Mouse (Mus musculus): ENCODE results near the gene AC153137.1. TPM values are rescaled to one million over a fixed set of nuclear protein-coding genes. Genes with fewer than 3 reads are reported as not detected.
"Not testable (repeated sequence)": the region's sequence is repeated elsewhere in the genome, so short reads cannot be mapped to it uniquely, and the experiment has no call there.

AC153137.1 gene
- polyA plus RNA-seq (2016; fragmentation: Nextera tagmentation; extraction: Ambion mirVana): not detected in 2 replicates

- not testable (repeated sequence) for H3K4me1 ChIP-seq; H3K36me3 ChIP-seq; H3K4me3 ChIP-seq; H3K27ac ChIP-seq; ATAC-seq; H3K4me2 ChIP-seq; H3K27me3 ChIP-seq (replicated peaks); H3K9ac ChIP-seq; H3K9me3 ChIP-seq (replicated peaks)
- 70% methylated on average over 6 of the region's 6 CpGs for WGBS (ENCODE audit: insufficient replicate concordance)
Observed at GRCm38 (mm10) chr1:30977868-30978267, at the start of gene AC153137.1. Gene AC153137.1 (minus strand): TSS chr1:30977968.

DNA sequence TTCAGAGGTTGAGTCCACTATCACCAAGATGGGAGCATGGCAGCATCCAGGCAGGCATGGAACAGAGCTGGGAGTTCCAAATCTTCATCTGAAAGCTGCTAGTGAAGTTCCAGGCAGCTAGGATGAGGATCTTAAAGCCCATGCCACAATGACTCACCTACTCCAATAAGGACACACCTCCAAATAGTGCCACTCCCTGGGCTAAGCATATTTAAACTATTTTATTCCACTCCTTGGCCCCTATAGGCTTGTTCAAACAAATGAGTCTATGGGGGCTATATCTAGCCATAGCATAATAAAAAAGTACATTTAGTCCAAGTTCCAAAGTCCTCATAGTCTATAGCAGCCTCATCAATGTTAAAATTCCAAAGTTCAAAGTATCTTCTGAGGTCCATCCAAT is 45.4 kb upstream of the AC153137.1 start:
- Histone ChIP-seq H3K36me3 (no peaks in the 10 kb centered on the region), H3K4me3 (no peak overlapping the region), H3K27me3 (replicated peaks) (no peaks in the 10 kb centered on the region), H3K9me3 (replicated peaks) (no peaks in the 10 kb centered on the region), H3K4me2 (no peak overlapping the region), H3K27ac (no peak overlapping the region), H3K9ac (no peak overlapping the region), H3K4me1 (no peaks in the 10 kb centered on the region)
- no peak for ATAC-seq

DNA sequence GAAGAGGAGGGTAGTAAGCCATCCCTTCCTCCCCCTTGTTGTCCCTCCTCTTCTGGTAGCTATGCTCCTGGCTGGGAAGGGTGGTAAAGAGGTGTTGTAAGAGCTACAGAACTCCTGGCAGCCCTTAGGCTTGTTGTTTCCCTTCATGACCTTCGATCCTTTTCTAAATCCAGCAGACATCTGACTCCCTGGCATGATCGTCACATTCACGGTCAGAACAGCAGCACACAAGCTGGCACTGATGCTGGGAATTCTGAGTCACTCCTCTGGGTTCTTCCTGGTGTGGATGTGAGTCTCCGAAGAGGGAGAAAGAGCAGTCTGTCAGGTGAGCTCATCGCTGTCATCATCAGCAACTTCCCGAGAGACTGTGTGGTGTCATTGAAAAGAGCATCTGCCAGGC is 41.5 kb upstream of the AC153137.1 start:
- WGBS (ENCODE audit: insufficient replicate concordance): 68% methylated on average over 6 of the region's 6 CpGs
- Histone ChIP-seq H3K27ac (no peak overlapping the region), H3K4me1 (no peaks in the 10 kb centered on the region), H3K27me3 (replicated peaks) (no peaks in the 10 kb centered on the region), H3K9ac (no peak overlapping the region), H3K36me3 (no peaks in the 10 kb centered on the region), H3K4me3 (no peak overlapping the region), H3K9me3 (replicated peaks) (no peaks in the 10 kb centered on the region), H3K4me2 (no peak overlapping the region)
- ATAC-seq: no peak

GRCm38 (mm10) chr1:31017377-31017776 is 39.6 kb upstream of the AC153137.1 start:
- Histone ChIP-seq H3K4me1 (no peaks in the 10 kb centered on the region), H3K9me3 (replicated peaks) (no peaks in the 10 kb centered on the region), H3K9ac (no peak overlapping the region), H3K36me3 (no peaks in the 10 kb centered on the region), H3K4me2 (no peak overlapping the region), H3K27ac (no peak overlapping the region), H3K27me3 (replicated peaks) (no peaks in the 10 kb centered on the region), H3K4me3 (no peak overlapping the region)
- ATAC-seq: no peak
- whole genome bisulfite sequencing (ENCODE audit: insufficient replicate concordance): 64% methylated on average over 5 of the region's 5 CpGs

DNA sequence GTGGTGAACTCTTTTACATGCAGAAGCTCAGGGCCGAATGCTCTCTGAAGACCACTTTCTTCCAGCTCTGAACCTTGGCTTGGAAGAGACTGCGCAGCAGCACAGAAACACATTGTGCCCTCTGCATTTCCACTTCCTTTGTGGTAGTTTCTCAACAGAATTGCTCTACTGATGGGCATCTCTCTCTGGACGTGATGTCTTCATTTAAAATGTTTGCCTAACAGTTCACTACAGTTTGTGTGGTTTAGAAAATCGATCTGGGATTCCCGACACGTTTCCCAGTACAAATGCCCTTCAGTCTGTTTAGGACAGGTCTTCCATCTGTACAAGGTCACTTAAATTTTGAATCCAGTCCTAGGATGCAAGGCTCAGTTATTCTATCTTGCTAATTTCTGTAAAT is 38.3 kb upstream of the AC153137.1 start:
- Histone ChIP-seq H3K4me3 (no peak overlapping the region), H3K4me1 (no peaks in the 10 kb centered on the region), H3K9me3 (replicated peaks) (no peaks in the 10 kb centered on the region), H3K9ac (no peak overlapping the region), H3K27me3 (replicated peaks) (no peaks in the 10 kb centered on the region), H3K36me3 (no peaks in the 10 kb centered on the region), H3K27ac (no peak overlapping the region), H3K4me2 (no peak overlapping the region)
- ATAC-seq: no peak
- 70% methylated on average over 6 of the region's 6 CpGs for WGBS (ENCODE audit: insufficient replicate concordance)

GRCm38 (mm10) chr1:31015261-31015660 is 37.5 kb upstream of the AC153137.1 start:
- Histone ChIP-seq H3K4me2 (no peak overlapping the region), H3K9me3 (replicated peaks) (no peaks in the 10 kb centered on the region), H3K9ac (no peak overlapping the region), H3K4me1 (no peaks in the 10 kb centered on the region), H3K27ac (no peak overlapping the region), H3K4me3 (no peak overlapping the region), H3K36me3 (no peaks in the 10 kb centered on the region), H3K27me3 (replicated peaks) (no peaks in the 10 kb centered on the region)
- ATAC-seq: no peak
- 38% methylated on average over 2 of the region's 2 CpGs for WGBS (ENCODE audit: insufficient replicate concordance)

- H3K9me3 ChIP-seq (replicated peaks); ATAC-seq; H3K36me3 ChIP-seq; H3K4me1 ChIP-seq; H3K9ac ChIP-seq; H3K27ac ChIP-seq; H3K4me3 ChIP-seq; H3K27me3 ChIP-seq (replicated peaks); H3K4me2 ChIP-seq: not testable (repeated sequence)
- 74% methylated on average over 7 of the region's 7 CpGs for WGBS (ENCODE audit: insufficient replicate concordance)
Observed at GRCm38 (mm10) chr1:30977239-30977638, 529 bp downstream of the AC153137.1 start.

- Histone ChIP-seq H3K9me3 (replicated peaks) (no peaks in the 10 kb centered on the region), H3K4me3 (no peak overlapping the region), H3K4me2 (no peak overlapping the region), H3K36me3 (no peaks in the 10 kb centered on the region), H3K27me3 (replicated peaks) (no peaks in the 10 kb centered on the region), H3K9ac (no peak overlapping the region), H3K4me1 (peaks cover 15% of the 10 kb centered on the region), H3K27ac (no peak overlapping the region)
- 67% methylated on average over 2 of the region's 2 CpGs for WGBS (ENCODE audit: insufficient replicate concordance)
- no peak for ATAC-seq
Observed at GRCm38 (mm10) chr1:30951795-30952194, 26.0 kb downstream of the AC153137.1 start.

GRCm38 (mm10) chr1:30950456-30950835 is 27.3 kb downstream of the AC153137.1 start:
- H3K27me3 ChIP-seq (replicated peaks): no peaks in the 10 kb centered on the region
- no peak for ATAC-seq
- H3K9me3 ChIP-seq (replicated peaks): no peaks in the 10 kb centered on the region
- WGBS (ENCODE audit: insufficient replicate concordance): 53% methylated on average over 5 of the region's 5 CpGs
- peak overlapping the region; percentile 78 for H3K4me2 ChIP-seq
- H3K9ac ChIP-seq: peak overlapping the region; percentile 97
- peak overlapping the region; percentile 99 for H3K27ac ChIP-seq
- peak overlapping the region; percentile 91 for H3K4me3 ChIP-seq
- peaks cover 18% of the 10 kb centered on the region for H3K4me1 ChIP-seq
- H3K36me3 ChIP-seq: peaks cover 3% of the 10 kb centered on the region; the same call in 1 of the 2 replicates

DNA sequence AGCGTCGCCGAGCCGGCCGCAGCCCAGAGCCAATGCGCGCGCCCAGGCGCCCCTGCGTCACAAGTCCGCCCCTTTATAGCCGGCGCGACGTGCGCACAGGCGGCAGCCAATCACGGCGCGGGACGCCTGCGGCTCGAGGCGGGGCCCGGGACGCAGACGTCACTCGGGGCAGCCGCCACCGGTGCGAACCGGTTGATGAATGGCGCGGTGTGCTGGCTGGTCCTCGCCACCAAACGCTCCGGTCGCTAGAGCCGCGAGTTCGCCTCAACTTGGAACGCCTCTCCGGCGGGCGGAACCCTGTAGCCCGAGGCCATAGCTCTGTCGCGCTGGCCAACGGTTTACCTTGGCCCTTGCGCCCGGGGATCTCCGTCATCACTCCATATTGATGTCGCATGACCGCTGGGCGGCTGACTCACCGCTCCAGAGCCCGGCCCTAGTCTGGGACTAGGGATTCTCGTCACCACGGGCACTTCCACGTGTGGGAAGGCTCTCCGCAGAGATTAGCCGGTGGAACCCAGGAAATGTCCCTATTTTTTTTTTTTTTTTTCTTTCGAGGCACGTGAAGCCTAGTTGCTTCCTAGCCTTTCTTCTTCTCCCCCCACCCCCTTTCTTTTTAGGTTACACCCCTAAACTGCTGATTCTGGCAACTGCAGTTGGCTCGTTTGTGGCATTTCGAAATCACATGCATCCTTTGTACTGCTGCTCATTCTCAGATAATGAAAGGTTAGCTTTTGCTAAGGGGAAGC is 27.9 kb downstream of the AC153137.1 start:
- peak overlapping the region; percentile 91 for H3K4me3 ChIP-seq
- ATAC-seq: peak; percentile 97
- H3K27ac ChIP-seq: peak overlapping the region; percentile 99
- no peaks in the 10 kb centered on the region for H3K27me3 ChIP-seq (replicated peaks)
- peaks cover 8% of the 10 kb centered on the region for H3K36me3 ChIP-seq
- peak overlapping the region; percentile 97 for H3K9ac ChIP-seq
- H3K4me2 ChIP-seq: peak overlapping the region; percentile 78
- H3K4me1 ChIP-seq: peaks cover 18% of the 10 kb centered on the region
- WGBS (ENCODE audit: insufficient replicate concordance): under 1% methylated on average over 63 of the region's 66 CpGs
- H3K9me3 ChIP-seq (replicated peaks): no peaks in the 10 kb centered on the region

DNA sequence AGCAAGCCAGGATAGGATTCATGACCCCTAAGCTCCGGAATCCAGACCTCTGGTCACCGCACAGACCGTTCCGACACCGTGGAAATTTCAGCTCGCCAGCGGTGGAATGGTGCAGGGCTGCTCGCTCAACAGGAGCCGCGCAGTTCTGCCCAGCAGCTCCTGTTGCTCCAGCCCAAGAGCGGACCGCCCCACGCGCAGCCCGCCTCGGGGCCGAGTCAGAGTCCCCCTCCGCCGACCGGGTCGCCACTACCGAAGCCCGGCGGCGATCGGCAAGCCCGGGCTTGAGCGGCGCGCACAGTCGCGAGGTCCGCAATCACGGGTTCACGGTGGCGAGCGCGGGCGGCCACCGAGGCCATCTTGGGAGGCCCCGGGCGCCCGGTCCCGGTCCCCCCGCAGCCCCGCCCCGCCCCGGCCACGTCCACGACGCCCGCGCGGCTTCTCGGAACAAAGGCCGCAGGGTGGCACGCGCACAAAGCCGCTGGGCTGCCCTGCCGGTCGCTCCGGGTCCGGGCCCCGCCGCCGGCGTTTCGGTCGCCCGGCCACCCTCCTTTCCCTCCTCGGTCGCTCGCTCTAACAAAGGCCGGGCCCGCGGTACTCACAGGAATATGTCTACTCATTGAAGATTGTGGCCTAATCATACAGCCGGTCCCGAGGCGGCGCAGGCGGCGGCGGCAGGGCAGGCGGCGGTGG is 28.7 kb downstream of the AC153137.1 start:
- Histone ChIP-seq H3K27ac (peak overlapping the region; percentile 99), H3K36me3 (peaks cover 16% of the 10 kb centered on the region), H3K4me2 (peak overlapping the region; percentile 78), H3K9me3 (replicated peaks) (no peaks in the 10 kb centered on the region), H3K27me3 (replicated peaks) (no peaks in the 10 kb centered on the region), H3K4me3 (peak overlapping the region; percentile 91), H3K9ac (peak overlapping the region; percentile 97), H3K4me1 (peaks cover 18% of the 10 kb centered on the region)
- under 1% methylated on average over 83 of the region's 85 CpGs for WGBS (ENCODE audit: insufficient replicate concordance)
- ATAC-seq: peak; percentile 65

DNA sequence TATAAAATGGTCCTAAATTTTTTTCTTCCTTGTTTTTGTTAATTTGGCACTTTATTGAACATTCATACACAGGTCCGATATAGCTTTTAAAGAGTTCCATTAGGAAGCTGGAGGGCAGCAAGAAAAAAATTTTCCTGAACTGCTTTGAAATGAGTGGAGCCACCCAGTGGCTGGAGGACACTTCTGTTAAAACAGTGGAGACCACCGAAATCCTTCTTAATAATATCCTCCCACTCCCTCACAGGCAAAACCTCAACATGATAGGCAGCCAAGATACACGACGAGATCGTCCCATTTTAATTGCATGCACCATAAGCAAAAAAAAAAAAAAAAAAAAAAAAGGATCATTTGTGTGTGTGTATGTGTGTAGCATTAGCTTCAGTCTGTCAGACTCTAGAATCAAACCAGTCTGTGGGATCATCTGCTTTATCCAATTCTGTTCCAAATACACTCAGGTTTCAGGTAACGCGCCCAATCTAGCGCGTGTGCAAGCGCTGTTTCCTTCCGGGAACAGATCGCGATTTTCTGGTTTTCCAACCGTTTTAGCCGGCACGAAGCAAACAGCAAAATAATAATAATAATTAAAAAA is 29.3 kb downstream of the AC153137.1 start:
- Histone ChIP-seq H3K9ac (peak overlapping the region; percentile 97), H3K36me3 (peaks cover 22% of the 10 kb centered on the region), H3K4me2 (peak overlapping the region; percentile 78), H3K27ac (peak overlapping the region; percentile 99), H3K4me3 (peak overlapping the region; percentile 91), H3K4me1 (peaks cover 18% of the 10 kb centered on the region), H3K27me3 (replicated peaks) (no peaks in the 10 kb centered on the region), H3K9me3 (replicated peaks) (no peaks in the 10 kb centered on the region)
- no peak for ATAC-seq
- WGBS (ENCODE audit: insufficient replicate concordance): 1% methylated on average over 16 of the region's 16 CpGs
